Mouse (Mus musculus) lung, postnatal 0 days (tissue): ENCODE measurements around the gene Sync.

Source experiments
- CTCF ChIP-seq: IDR thresholded peaks from 2 replicates; pipeline ENCODE4 v1.5.1; 2016; ENCODE audit warnings: antibody characterized with exemption, mild to moderate bottlenecking
- EP300 ChIP-seq: IDR thresholded peaks from 2 replicates; pipeline ENCODE4 v1.6.1; 2016; ENCODE audit warnings: antibody characterized with exemption, mild to moderate bottlenecking, control low read depth

DNA sequence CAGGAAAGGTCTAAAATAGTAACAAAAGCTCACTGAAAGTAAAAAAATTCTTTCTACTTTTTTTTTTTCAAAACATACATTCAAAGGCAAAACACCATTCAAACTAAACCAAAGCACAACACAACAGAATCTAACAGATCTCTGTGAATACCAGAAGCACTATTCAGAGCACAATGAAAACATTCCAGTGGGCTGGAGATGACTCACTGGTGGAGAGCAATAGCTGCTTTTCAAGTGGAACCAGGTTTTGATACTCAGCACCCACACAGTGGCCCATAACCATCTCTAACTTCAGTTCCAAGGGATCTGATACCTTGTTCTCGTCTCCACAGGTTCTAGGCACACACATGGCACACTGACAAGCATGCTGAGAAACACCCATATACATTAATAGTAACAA is 37.3 kb downstream of the Sync start:
- TF ChIP-seq EP300 (no peak), CTCF (no peak)
